Mouse (Mus musculus): ENCODE data around the gene Vasp. TPM values are rescaled to one million over a fixed set of nuclear protein-coding genes. Genes with fewer than 3 reads are reported as not detected.

Vasp gene
- polyA plus RNA-seq, 1 experiment = 194 TPM

DNA sequence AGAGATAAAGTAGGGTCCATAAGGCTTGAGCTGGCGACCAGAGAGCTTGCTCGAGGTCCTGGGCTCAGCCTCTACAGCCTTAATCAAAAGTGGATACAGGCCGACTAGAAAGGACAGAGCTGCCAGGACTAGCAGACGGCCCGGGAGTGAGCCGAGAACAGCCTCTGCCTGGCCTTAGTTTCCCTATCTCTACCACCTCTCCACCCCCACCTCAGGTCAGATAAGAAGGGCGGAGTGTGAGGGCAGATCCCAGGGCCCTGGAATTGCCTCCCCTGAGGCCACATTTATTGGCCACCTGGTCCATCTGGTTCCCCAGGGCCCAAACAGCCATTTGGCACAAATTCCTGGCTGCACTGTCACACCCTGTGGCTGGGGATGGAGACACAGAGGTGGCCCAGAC, 6.5 kb downstream of the Vasp start:
- no peak for TF ChIP-seq CTCF (IDR thresholded peaks at IDR 0.05; ENCODE audit: insufficient read depth, low read length)
- no peak for TF ChIP-seq POLR2A (IDR thresholded peaks at IDR 0.05; ENCODE audit: borderline replicate concordance, extremely low read depth, low read depth, low read length)
- DNase-seq = no peak
- Histone ChIP-seq H3K4me3 (replicated peaks; ENCODE audit: extremely low read depth, low read depth, low read length) (no peak overlapping the region), H3K4me1 (ENCODE audit: control insufficient read depth, insufficient read depth, low read length) (peaks cover 25% of the 10 kb centered on the region)
- 67% methylated on average over 7 of the region's 7 CpGs for WGBS

DNA sequence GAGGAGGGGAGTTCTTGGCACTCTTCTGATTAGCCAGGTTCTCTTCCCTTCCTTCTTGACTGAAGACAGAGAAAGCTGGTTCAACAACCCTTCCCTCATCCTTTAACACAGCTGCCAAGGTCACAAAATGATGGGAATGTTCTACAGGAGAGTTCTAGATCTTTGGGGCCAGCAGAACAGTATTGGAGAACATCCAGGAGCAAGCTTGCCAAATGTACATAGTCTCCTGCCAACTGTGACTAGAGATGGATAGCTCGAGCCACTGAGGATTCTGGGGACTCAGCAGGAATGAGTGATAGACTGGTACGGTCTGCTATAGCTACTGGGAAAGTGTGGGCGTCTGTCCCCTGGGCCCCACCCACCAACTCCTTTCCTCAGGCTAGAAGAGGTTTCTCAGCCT, 13.3 kb downstream of the Vasp start:
- TF ChIP-seq CTCF (IDR thresholded peaks at IDR 0.05; ENCODE audit: insufficient read depth, low read length) (no peak), POLR2A (IDR thresholded peaks at IDR 0.05; ENCODE audit: borderline replicate concordance, extremely low read depth, low read depth, low read length) (no peak)
- Histone ChIP-seq H3K4me1 (ENCODE audit: control insufficient read depth, insufficient read depth, low read length) (no peaks in the 10 kb centered on the region; the same call in 1 of the 2 replicates), H3K4me3 (replicated peaks; ENCODE audit: extremely low read depth, low read depth, low read length) (no peak overlapping the region)
- WGBS = 26% methylated on average over 3 of the region's 3 CpGs
- DNase-seq = no peak

DNA sequence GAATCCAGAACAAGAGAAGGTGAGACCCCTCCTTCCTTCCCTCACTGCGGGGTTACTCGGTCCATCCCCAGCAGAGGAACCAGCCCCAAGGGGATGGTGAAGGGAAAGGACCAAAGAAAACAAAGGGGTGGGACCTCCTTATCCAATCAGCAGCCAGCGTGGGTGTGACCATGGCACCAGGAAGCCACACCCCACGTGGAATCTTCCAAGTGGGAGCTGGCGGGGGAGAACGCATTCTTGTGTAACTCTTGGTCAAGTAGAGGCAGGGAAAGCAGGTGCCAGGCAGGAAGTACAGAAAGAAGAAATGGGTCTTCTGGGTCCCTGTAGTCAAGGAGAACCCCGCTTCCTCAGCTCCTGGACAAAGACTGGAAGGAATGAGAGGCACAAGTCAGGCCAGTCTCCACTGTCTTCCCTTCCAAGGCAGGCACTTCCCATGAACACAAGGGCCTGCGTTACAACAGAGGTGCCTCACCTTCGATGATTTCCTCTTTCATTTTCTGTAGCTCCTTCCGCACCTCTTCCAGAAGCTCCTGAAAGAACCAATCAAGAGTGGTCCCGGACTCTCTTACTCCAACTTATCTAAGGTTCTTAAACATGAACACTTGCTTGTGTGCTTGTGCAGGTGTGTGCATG, 14.1 kb downstream of the Vasp start:
- WGBS = 30% methylated on average over 11 of the region's 11 CpGs
- TF ChIP-seq CTCF (IDR thresholded peaks at IDR 0.05; ENCODE audit: insufficient read depth, low read length) (no peak), POLR2A (IDR thresholded peaks at IDR 0.05; ENCODE audit: borderline replicate concordance, extremely low read depth, low read depth, low read length) (0 out of 2 replicates have a peak, but pooled peaks have one; percentile 31)
- peak; percentile 81 for DNase-seq
- Histone ChIP-seq H3K4me1 (ENCODE audit: control insufficient read depth, insufficient read depth, low read length) (no peaks in the 10 kb centered on the region; the same call in 1 of the 2 replicates), H3K4me3 (replicated peaks; ENCODE audit: extremely low read depth, low read depth, low read length) (peak overlapping the region; percentile 11)

DNA sequence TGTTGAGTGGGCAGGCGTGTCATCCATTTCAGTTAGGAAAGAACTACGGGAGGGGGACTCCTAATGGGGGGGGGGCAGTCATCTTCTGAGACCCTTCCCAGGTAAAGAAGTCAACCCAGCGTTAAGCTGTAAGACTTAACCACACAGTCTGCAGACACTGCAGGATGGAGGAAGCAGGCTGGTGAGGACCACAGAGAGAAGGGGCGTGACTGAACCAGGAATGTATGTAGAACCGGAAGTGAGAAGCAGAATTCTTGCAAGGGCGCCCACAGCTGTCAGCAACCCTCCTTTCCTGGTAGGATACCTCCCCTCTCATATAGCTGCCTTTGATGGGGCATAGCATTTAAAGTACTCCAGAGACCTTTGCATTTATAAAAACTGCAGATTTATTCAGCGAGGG, 15.1 kb downstream of the Vasp start:
- Histone ChIP-seq H3K4me3 (replicated peaks; ENCODE audit: extremely low read depth, low read depth, low read length) (no peak overlapping the region), H3K4me1 (ENCODE audit: control insufficient read depth, insufficient read depth, low read length) (no peaks in the 10 kb centered on the region; the same call in 1 of the 2 replicates)
- WGBS = 72% methylated on average over 7 of the region's 7 CpGs
- no peak for DNase-seq
- TF ChIP-seq POLR2A (IDR thresholded peaks at IDR 0.05; ENCODE audit: borderline replicate concordance, extremely low read depth, low read depth, low read length) = no peak
- TF ChIP-seq CTCF (IDR thresholded peaks at IDR 0.05; ENCODE audit: insufficient read depth, low read length) = no peak

DNA sequence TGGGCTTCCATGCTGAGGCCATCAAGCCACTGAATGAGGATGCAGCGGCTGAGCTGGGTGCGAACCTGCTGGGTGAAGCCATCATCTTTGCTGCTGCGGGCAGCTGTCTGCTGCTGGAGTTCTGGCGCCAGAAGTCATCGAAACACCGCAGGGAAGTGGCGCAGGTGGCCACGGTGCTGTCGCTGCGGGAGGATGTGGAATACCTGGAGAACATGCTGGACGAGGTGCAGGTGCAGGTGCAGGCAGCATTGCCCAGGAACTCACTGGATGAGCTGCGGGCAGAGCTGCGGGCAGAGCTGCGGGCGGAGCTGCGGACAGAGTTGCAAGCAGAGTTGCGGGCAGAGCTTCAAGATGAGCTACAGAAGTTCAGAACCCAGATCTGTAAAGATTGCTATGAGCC, 16.2 kb downstream of the Vasp start:
- no peak for TF ChIP-seq POLR2A (IDR thresholded peaks at IDR 0.05; ENCODE audit: borderline replicate concordance, extremely low read depth, low read depth, low read length)
- TF ChIP-seq CTCF (IDR thresholded peaks at IDR 0.05; ENCODE audit: insufficient read depth, low read length) = no peak
- DNase-seq = no peak
- WGBS = 91% methylated on average over 17 of the region's 17 CpGs

DNA sequence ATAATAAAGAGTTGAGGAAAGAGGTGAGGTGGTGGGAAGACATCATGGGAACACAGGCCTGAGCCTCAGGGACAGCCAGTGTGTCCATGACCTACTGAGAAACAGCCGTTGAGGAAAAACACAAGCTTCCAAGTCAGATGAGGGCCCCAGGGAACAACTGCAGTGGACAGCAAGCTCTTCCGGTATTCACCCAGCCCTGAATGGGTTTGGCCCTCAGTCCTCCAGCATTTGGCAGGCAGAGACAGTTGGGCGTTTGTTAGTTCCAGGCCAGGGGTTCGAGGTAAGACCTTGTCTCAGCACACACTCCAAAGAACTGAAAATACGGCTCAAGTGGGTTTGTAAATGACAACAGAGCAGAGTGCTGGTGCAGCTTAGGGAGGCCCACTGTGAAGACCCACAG, 18.2 kb downstream of the Vasp start:
- TF ChIP-seq POLR2A (IDR thresholded peaks at IDR 0.05; ENCODE audit: borderline replicate concordance, extremely low read depth, low read depth, low read length) (no peak), CTCF (IDR thresholded peaks at IDR 0.05; ENCODE audit: insufficient read depth, low read length) (no peak)
- 42% methylated on average over 5 of the region's 5 CpGs for WGBS
- no peak overlapping the region for H3K4me3 ChIP-seq (replicated peaks; ENCODE audit: extremely low read depth, low read depth, low read length)

More for the DNA sequence above, 16.2 kb downstream of the Vasp start:
- H3K4me3 ChIP-seq (replicated peaks; ENCODE audit: extremely low read depth, low read depth, low read length) = no peak overlapping the region
- H3K4me1 ChIP-seq (ENCODE audit: control insufficient read depth, insufficient read depth, low read length) = no peaks in the 10 kb centered on the region; the same call in 1 of the 2 replicates

DNA sequence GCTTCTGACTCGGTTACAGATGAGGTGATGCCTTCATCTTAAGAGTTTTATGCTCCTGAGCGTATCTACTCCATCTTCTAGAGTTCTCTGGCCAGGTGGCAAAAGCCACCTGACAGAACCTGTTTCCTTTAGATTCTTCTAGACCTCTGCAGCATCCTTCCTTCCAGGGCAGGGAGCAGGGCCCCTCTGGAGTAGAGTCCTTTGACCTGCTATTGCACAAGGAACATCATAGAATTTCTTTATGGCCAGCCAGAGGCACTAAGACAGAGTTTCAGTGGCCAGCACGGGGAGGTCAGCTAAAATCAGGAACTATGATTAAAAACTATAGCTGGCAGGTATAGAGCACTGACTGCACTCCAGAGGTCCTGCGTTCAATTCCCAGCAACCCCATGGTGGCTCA, 19.5 kb downstream of the Vasp start:
- TF ChIP-seq POLR2A (IDR thresholded peaks at IDR 0.05; ENCODE audit: borderline replicate concordance, extremely low read depth, low read depth, low read length) (no peak), CTCF (IDR thresholded peaks at IDR 0.05; ENCODE audit: insufficient read depth, low read length) (no peak)
- no peak for DNase-seq
- no peaks in the 10 kb centered on the region for H3K4me1 ChIP-seq (ENCODE audit: control insufficient read depth, insufficient read depth, low read length)
- WGBS = 83% methylated on average over 4 of the region's 4 CpGs
- no peak overlapping the region for H3K4me3 ChIP-seq (replicated peaks; ENCODE audit: extremely low read depth, low read depth, low read length)

More for the DNA sequence above, 18.2 kb downstream of the Vasp start:
- no peak for DNase-seq
- no peaks in the 10 kb centered on the region; the same call in 1 of the 2 replicates for H3K4me1 ChIP-seq (ENCODE audit: control insufficient read depth, insufficient read depth, low read length)

DNA sequence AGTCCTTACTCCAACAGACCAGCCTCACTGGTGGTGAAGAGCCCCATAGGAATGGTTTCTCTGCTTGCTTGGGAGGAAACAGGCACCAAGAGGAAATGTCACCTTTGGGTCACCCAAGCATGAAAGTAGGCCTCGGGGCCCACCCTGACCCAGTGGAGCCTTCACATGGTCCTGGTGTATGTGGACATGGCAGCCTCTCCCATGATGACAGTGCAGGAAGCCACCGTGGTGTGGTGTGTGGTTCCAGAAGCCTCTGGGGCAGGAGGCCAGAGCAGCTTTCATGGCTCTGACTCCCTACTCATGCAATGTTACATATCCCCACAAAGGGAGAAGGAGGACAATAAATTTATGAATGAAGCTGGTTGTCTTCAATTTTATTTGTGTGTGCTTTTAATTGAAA, 24.1 kb downstream of the Vasp start:
- TF ChIP-seq CTCF (IDR thresholded peaks at IDR 0.05; ENCODE audit: insufficient read depth, low read length) (no peak), POLR2A (IDR thresholded peaks at IDR 0.05; ENCODE audit: borderline replicate concordance, extremely low read depth, low read depth, low read length) (no peak)
- WGBS = 82% methylated on average over 2 of the region's 2 CpGs
- no peak for DNase-seq
- Histone ChIP-seq H3K4me3 (replicated peaks; ENCODE audit: extremely low read depth, low read depth, low read length) (no peak overlapping the region), H3K4me1 (ENCODE audit: control insufficient read depth, insufficient read depth, low read length) (no peaks in the 10 kb centered on the region)

DNA sequence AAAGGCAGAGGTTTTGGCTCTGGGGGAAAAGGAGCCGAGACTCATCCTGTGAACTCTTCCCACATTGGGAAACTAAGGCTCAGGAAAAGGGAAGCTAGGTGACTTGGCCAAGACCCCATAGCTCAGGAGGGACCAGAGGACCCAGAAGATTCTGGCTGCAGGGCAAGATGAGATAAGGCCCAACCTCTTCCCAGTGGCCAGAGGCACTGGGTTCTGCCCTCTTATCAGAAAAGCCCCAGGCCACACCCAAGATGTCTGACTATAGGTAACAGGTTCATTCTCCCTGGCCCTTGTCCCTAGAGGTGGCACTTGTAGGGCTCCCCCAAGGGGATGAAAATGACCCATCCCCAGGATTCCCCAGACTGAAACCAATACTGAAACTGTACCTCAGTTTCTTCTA, 24.8 kb downstream of the Vasp start:
- DNase-seq = no peak
- WGBS = 100% methylated on average over 1 of the region's 1 CpGs
- TF ChIP-seq CTCF (IDR thresholded peaks at IDR 0.05; ENCODE audit: insufficient read depth, low read length) (no peak), POLR2A (IDR thresholded peaks at IDR 0.05; ENCODE audit: borderline replicate concordance, extremely low read depth, low read depth, low read length) (no peak)
- Histone ChIP-seq H3K4me1 (ENCODE audit: control insufficient read depth, insufficient read depth, low read length) (no peaks in the 10 kb centered on the region), H3K4me3 (replicated peaks; ENCODE audit: extremely low read depth, low read depth, low read length) (no peak overlapping the region)

DNA sequence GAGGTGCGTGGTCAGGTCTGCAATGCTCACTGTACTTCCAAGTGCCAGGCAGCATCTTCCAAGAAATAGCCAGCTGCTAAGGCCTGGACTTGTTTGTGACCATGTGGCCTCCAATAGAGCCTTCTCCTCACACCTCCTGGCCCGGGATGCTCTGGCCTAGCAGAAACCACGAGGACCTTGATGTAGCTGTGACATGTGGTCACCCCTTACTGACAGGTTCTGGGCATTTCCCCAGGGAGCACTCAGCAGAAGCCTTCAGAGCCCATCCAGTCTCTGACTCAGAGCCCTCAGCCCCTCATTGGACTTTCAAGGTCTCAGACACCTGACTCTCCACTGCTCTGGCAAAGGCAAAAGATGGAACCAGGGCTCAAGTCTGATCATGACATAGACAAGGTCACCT, 26.5 kb downstream of the Vasp start:
- Histone ChIP-seq H3K4me3 (replicated peaks; ENCODE audit: extremely low read depth, low read depth, low read length) (no peak overlapping the region), H3K4me1 (ENCODE audit: control insufficient read depth, insufficient read depth, low read length) (no peaks in the 10 kb centered on the region; the same call in 1 of the 2 replicates)
- no peak for DNase-seq
- TF ChIP-seq POLR2A (IDR thresholded peaks at IDR 0.05; ENCODE audit: borderline replicate concordance, extremely low read depth, low read depth, low read length) (no peak), CTCF (IDR thresholded peaks at IDR 0.05; ENCODE audit: insufficient read depth, low read length) (no peak)
- 67% methylated on average over 3 of the region's 3 CpGs for WGBS
